Mouse (Mus musculus) embryonic fibroblast, embryonic 13.5 days (primary cell): Measurements from ENCODE around the gene Dyrk1a.

Experiments used
- CTCF ChIP-seq: IDR thresholded peaks from 2 replicates; pipeline ENCODE4 v1.5.1; 2011; ENCODE audit warnings: mild to moderate bottlenecking, control low read depth, low read length, moderate library complexity, borderline replicate concordance; ENCODE audit not compliant: insufficient read depth
- POLR2A ChIP-seq: IDR thresholded peaks from 2 replicates; pipeline ENCODE4 v1.6.1; 2011; ENCODE audit warnings: low read depth, mild to moderate bottlenecking, control low read depth, low read length, moderate library complexity

- TF ChIP-seq CTCF: no peak
- TF ChIP-seq POLR2A: no peak
Observed at GRCm38 (mm10) chr16:94527152-94527534, 42.7 kb upstream of the Dyrk1a start.
